Mouse (Mus musculus) kidney, postnatal 0 days (tissue): ENCODE results near the gene Gm13695. TPM values are rescaled to one million over a fixed set of nuclear protein-coding genes. Genes with fewer than 3 reads are reported as not detected.
"Not testable (repeated sequence)": the region's sequence is repeated elsewhere in the genome, so short reads cannot be mapped to it uniquely, and the experiment has no call there.

Source experiments
- ATAC-seq: fragments of 200-750 bp; cut with Nextera tagmentation; replicated peaks from 2 replicates; pipeline ENCODE4 v1.8.0; 2017; ENCODE audit warnings: low read depth, moderate number of reproducible peaks, moderate TSS enrichment, moderate library complexity; ENCODE audit not compliant: low FRiP score
- DNase-seq: peaks from one replicate; pipeline ENCODE4 v3.0.0-alpha.2; 2016; ENCODE audit warnings: low spot score
- H3K27ac ChIP-seq: fragments of 300-500 bp; sonication (generic); 2 replicates; pipeline ENCODE4 v1.5.1; 2014; ENCODE audit warnings: mild to moderate bottlenecking
- H3K27me3 ChIP-seq: fragments of 300-500 bp; sonication (generic); 2 replicates; pipeline ENCODE4 v1.6.1; 2014; ENCODE audit warnings: low read length, mixed read lengths; ENCODE audit not compliant: insufficient read depth
- H3K36me3 ChIP-seq: fragments of 300-500 bp; sonication (generic); 2 replicates; pipeline ENCODE4 v1.6.1; 2014; ENCODE audit warnings: low read length, mixed read lengths; ENCODE audit not compliant: insufficient read depth
- H3K4me1 ChIP-seq: fragments of 300-500 bp; sonication (generic); replicated peaks from 2 replicates; pipeline ENCODE4 v1.6.1; 2014; ENCODE audit warnings: antibody characterized with exemption, low read length, mixed read lengths; ENCODE audit not compliant: insufficient read depth
- H3K4me2 ChIP-seq: fragments of 300-500 bp; sonication (generic); 2 replicates; pipeline ENCODE4 v1.6.1; 2014; ENCODE audit warnings: mild to moderate bottlenecking, low read length, moderate library complexity, mixed read lengths
- H3K4me3 ChIP-seq: fragments of 300-500 bp; sonication (generic); replicated peaks from 2 replicates; pipeline ENCODE4 v1.5.1; 2014; ENCODE audit warnings: low read depth, low read length
- H3K9ac ChIP-seq: fragments of 300-500 bp; sonication (generic); 2 replicates; pipeline ENCODE4 v1.6.1; 2014; ENCODE audit warnings: low read depth, low read length
- H3K9me3 ChIP-seq: fragments of 300-500 bp; sonication (generic); replicated peaks from 2 replicates; pipeline ENCODE4 v1.6.1; 2016; ENCODE audit warnings: low read length, inconsistent platforms, mixed read lengths
- CTCF ChIP-seq: IDR thresholded peaks from 2 replicates; pipeline ENCODE4 v1.5.1; 2016; ENCODE audit warnings: antibody characterized with exemption, low read depth, mild to moderate bottlenecking, moderate library complexity
- WGBS: fragments of 180-500 bp; shearing (Covaris S2); extraction: QIAGEN DNeasy Blood & Tissue Kit; methylation state at CpG from one replicate; pipeline ENCODE4 v1.1.7; 2014; 5-methylcytosine and 5-hydroxymethylcytosine counted together
- polyA plus RNA-seq: library from polyadenylated mRNA; unstranded; fragments of >200 nt; fragmentation: Nextera tagmentation; extraction: Ambion mirVana; gene quantifications from 2 replicates; pipeline ENCODE4 v1.2.1, GENCODE M21; 2015

The Gm13695 gene
- not detected in 2 replicates for polyA plus RNA-seq

DNA sequence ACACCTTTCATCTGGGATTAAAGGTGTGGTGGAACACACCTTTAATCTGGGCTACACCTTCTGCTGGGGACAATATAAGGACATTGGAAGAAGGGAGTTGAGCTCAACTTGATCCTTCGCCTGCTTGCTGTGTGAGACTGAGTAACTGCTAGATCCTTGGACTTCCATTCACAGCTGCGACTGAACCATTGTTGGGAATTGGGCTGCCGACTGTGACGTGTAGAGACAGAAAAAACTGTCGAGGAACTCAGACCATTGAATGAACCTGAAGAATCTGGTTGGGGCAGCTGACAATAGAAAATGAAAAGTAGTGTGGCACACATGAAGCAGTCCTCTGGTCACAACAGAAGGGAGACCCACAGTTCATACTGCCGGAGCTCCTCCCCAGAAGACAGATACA lies at the start of gene Gm13695:
Gene Gm13695, plus strand, starts transcription at position 301 of the 400 bp plus-strand sequence.
- not testable (repeated sequence) for H3K27ac ChIP-seq, H3K4me2 ChIP-seq, H3K9ac ChIP-seq, H3K27me3 ChIP-seq, H3K4me3 ChIP-seq, H3K9me3 ChIP-seq, ATAC-seq, DNase-seq, H3K36me3 ChIP-seq, H3K4me1 ChIP-seq
- WGBS, result no CpG with 5 or more reads among the region's 6 CpGs

DNA sequence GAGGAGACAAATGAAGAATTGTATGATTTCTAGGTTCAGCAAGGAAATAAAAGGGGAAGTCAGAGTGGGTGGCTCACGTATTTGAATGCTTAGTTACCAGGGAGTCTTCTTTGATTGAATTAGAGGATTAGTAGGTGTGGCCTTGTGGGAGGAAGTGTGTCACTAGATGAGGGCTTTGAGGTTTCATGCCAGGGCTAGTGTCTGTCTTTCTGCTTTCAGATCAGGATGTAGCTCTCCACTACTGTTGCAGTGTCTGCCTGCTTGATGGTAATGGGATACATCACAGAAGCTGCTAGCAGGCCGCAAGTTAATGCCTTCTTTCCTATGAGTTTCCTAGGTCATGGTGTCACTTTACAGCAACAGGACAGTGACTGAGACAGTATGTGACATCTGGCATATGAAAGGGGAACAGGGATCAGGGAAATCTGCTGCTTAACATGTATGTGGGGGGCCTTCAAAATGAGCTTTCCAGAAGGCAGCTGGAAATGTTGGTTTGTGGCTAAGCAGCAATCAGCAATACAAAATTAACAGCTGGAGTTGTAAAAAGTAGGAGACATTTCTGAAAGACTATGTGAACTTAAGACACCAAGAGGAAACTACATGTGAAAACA lies 37.5 kb upstream of the Gm13695 start:
- Histone ChIP-seq H3K36me3 (no peaks in the 10 kb centered on the region), H3K9ac (no peak overlapping the region), H3K4me2 (no peak overlapping the region), H3K27me3 (no peaks in the 10 kb centered on the region), H3K4me1 (no peaks in the 10 kb centered on the region), H3K9me3 (no peaks in the 10 kb centered on the region), H3K27ac (no peak overlapping the region), H3K4me3 (no peak overlapping the region)
- no peak for TF ChIP-seq CTCF
- DNase-seq (peak; percentile 21), ATAC-seq (no peak)
- 31% methylated on average over 2 of the region's 2 CpGs for WGBS

DNA sequence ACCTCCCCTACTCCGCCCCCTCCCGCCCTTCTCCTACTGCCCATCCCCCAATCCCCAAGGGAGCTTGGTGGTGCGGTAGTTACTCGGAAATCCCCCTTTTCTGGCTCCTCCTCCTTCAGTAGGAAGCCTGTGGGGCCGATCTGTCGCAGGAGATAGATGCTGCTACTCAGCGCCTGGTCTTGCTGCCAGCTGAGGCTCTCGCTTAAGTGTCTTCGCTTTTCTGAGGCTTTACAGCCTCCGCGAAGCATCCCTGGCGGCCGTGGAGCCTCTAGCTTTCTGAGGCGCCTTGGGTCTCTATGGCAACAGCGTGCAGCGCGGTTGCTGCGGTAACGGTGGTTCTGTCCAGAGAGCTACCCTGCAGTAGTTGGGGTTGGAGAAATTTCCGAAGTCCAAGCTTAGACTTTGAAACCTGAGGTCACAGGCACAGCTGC lies 26.2 kb upstream of the Gm13695 start, which contains the start of gene Zswim2:
Gene Zswim2, minus strand, starts transcription at position 298 of the 431 bp plus-strand sequence.
- Histone ChIP-seq H3K4me2 (peak within 1 kb of the TSS; percentile 46), H3K9me3 (no peaks in the 10 kb centered on the region), H3K36me3 (no peaks in the 10 kb centered on the region), H3K9ac (no peak within 1 kb of the TSS), H3K27ac (no peak within 1 kb of the TSS), H3K27me3 (no peaks in the 10 kb centered on the region), H3K4me3 (no peak within 1 kb of the TSS), H3K4me1 (0 out of 2 replicates have a peak, but pooled peaks cover 3% of the 10 kb centered on the region)
- under 1% methylated on average over 20 of the region's 20 CpGs for WGBS
- peak; percentile 52 for DNase-seq
- ATAC-seq, result peak; percentile 77
- no peak for TF ChIP-seq CTCF

DNA sequence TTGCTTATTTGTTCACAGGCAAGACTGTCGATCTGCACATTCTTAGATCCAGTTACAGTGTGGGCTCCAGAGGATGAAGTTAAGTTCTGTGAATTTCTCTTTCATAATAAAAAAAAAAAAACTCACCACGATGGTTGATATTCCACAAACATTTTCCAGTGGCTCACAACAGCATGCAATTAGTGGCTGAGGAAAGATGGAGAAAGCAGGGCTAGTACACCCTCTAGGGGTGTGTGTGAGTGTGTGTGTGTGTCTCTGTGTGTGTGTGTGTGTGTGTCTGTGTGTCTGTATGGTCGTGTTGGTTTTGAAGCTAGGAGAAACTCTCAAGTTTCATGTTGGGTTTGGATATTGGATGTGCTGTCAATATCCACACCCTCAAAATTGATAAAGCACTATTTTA lies 25.7 kb upstream of the Gm13695 start:
- Histone ChIP-seq H3K27ac (no peak overlapping the region), H3K4me3 (no peak overlapping the region), H3K9ac (no peak overlapping the region), H3K4me2 (peak overlapping the region; percentile 46), H3K4me1 (0 out of 2 replicates have a peak, but pooled peaks cover 3% of the 10 kb centered on the region), H3K36me3 (no peaks in the 10 kb centered on the region), H3K9me3 (no peaks in the 10 kb centered on the region), H3K27me3 (no peaks in the 10 kb centered on the region)
- no peak for TF ChIP-seq CTCF
- DNase-seq (no peak), ATAC-seq (no peak)
- 29% methylated on average over 3 of the region's 3 CpGs for WGBS

DNA sequence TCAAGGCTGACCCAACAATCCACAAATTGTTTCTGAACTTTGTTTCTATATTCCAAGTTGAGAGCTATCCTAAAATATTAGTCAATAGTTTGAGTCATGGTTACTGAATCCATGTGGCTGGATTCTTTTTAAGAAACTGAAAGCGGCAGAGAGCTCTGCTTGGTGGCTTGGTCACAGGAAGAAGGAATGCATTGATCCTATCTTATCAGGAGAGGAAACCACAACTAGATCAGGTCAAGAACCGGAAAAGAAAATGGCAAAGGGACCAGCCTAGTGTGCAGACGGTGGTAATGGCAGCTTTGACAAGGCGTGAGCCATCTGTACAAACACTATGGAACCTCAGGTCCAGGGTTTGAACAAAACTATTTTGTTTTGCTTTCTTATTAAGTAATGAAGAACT lies 25.3 kb upstream of the Gm13695 start:
- no peak overlapping the region for H3K9ac ChIP-seq
- WGBS, result 67% methylated on average over 4 of the region's 4 CpGs

DNA sequence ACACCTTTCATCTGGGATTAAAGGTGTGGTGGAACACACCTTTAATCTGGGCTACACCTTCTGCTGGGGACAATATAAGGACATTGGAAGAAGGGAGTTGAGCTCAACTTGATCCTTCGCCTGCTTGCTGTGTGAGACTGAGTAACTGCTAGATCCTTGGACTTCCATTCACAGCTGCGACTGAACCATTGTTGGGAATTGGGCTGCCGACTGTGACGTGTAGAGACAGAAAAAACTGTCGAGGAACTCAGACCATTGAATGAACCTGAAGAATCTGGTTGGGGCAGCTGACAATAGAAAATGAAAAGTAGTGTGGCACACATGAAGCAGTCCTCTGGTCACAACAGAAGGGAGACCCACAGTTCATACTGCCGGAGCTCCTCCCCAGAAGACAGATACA lies 11.7 kb upstream of the Gm13695 start, which contains the start of gene Gm13698:
Gene Gm13698, plus strand, starts transcription at position 301 of the 400 bp plus-strand sequence.
- not testable (repeated sequence) for H3K4me1 ChIP-seq, H3K9ac ChIP-seq, ATAC-seq, DNase-seq, H3K4me2 ChIP-seq, H3K27me3 ChIP-seq, H3K9me3 ChIP-seq, H3K27ac ChIP-seq, H3K36me3 ChIP-seq, H3K4me3 ChIP-seq
- WGBS, result no CpG with 5 or more reads among the region's 6 CpGs

More for the DNA sequence above, 25.3 kb upstream of the Gm13695 start:
- no peak for TF ChIP-seq CTCF
- 0 out of 2 replicates have a peak, but pooled peaks cover 3% of the 10 kb centered on the region for H3K4me1 ChIP-seq
- no peak overlapping the region for H3K4me3 ChIP-seq
- no peak for ATAC-seq
- no peaks in the 10 kb centered on the region for H3K9me3 ChIP-seq
- H3K27me3 ChIP-seq, result no peaks in the 10 kb centered on the region
- H3K4me2 ChIP-seq, result no peak overlapping the region
- no peak overlapping the region for H3K27ac ChIP-seq
- no peaks in the 10 kb centered on the region for H3K36me3 ChIP-seq
- DNase-seq, result no peak

DNA sequence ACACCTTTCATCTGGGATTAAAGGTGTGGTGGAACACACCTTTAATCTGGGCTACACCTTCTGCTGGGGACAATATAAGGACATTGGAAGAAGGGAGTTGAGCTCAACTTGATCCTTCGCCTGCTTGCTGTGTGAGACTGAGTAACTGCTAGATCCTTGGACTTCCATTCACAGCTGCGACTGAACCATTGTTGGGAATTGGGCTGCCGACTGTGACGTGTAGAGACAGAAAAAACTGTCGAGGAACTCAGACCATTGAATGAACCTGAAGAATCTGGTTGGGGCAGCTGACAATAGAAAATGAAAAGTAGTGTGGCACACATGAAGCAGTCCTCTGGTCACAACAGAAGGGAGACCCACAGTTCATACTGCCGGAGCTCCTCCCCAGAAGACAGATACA lies 5.9 kb upstream of the Gm13695 start, which contains the start of gene Gm13693:
Gene Gm13693, plus strand, starts transcription at position 301 of the 400 bp plus-strand sequence.
- H3K4me2 ChIP-seq, H3K4me1 ChIP-seq, ATAC-seq, H3K9me3 ChIP-seq, H3K9ac ChIP-seq, H3K27ac ChIP-seq, H3K27me3 ChIP-seq, H3K36me3 ChIP-seq, DNase-seq, H3K4me3 ChIP-seq: not testable (repeated sequence)
- no CpG with 5 or more reads among the region's 6 CpGs for WGBS

DNA sequence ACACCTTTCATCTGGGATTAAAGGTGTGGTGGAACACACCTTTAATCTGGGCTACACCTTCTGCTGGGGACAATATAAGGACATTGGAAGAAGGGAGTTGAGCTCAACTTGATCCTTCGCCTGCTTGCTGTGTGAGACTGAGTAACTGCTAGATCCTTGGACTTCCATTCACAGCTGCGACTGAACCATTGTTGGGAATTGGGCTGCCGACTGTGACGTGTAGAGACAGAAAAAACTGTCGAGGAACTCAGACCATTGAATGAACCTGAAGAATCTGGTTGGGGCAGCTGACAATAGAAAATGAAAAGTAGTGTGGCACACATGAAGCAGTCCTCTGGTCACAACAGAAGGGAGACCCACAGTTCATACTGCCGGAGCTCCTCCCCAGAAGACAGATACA lies 5.7 kb downstream of the Gm13695 start, which contains the start of gene Gm13696:
Gene Gm13696, plus strand, starts transcription at position 301 of the 400 bp plus-strand sequence.
- not testable (repeated sequence) for H3K9ac ChIP-seq, H3K4me3 ChIP-seq, H3K4me1 ChIP-seq, H3K27me3 ChIP-seq, H3K9me3 ChIP-seq, H3K4me2 ChIP-seq, H3K36me3 ChIP-seq, DNase-seq, ATAC-seq, H3K27ac ChIP-seq
- no CpG with 5 or more reads among the region's 6 CpGs for WGBS

DNA sequence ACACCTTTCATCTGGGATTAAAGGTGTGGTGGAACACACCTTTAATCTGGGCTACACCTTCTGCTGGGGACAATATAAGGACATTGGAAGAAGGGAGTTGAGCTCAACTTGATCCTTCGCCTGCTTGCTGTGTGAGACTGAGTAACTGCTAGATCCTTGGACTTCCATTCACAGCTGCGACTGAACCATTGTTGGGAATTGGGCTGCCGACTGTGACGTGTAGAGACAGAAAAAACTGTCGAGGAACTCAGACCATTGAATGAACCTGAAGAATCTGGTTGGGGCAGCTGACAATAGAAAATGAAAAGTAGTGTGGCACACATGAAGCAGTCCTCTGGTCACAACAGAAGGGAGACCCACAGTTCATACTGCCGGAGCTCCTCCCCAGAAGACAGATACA lies 11.5 kb downstream of the Gm13695 start, which contains the start of gene Gm13694:
Gene Gm13694, plus strand, starts transcription at position 301 of the 400 bp plus-strand sequence.
- not testable (repeated sequence) for H3K27ac ChIP-seq, DNase-seq, H3K4me1 ChIP-seq, H3K9me3 ChIP-seq, H3K36me3 ChIP-seq, H3K4me2 ChIP-seq, H3K4me3 ChIP-seq, H3K9ac ChIP-seq, H3K27me3 ChIP-seq, ATAC-seq
- WGBS, result no CpG with 5 or more reads among the region's 6 CpGs
